Mouse (Mus musculus): ENCODE data around the gene Ccer2. TPM values are rescaled to one million over a fixed set of nuclear protein-coding genes. Genes with fewer than 3 reads are reported as not detected.
A peak's percentile ranks its signal among the peaks of the same experiment; 100 is the strongest.

The Ccer2 gene
- polyA plus RNA-seq, 1 experiment = not detected

DNA sequence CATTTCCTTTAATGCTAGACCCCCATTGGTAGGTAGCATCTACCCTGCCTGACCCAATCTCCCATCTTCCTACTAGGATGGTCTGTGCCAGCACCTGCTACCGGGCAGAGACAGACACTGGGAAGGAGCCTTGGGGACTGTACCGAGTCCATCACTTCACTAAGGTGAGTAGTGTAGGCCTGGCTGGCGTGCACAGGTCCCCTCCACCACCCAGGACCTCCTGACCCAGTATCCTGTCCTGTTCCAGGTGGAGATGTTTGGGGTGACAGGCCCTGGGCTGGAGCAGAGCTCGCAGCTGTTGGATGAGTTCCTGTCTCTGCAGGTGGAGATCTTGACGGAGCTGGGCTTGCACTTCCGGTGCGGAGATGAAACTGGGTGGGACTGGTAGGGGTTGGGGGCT, 6.0 kb upstream of the Ccer2 start:
- no peak for DNase-seq (ENCODE audit: low read depth)

DNA sequence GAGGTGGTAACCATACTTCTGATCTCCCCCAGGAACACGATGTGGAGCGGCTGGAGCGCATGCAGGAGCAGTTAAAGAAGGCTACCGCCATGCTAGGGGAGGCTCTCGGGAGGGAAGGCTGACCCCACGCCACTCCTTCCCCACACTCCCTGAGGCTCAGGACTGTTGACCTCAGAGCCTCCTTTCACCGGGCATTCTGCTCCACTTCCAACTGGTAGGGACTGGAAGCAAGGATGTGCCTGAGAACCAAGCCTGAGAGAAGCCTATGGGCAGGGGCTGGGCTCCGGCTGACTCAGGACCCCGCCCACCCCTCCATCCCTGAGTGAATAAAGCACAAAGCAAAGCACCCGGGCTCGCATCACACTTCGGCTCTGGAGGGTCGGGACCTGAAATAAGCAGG, 2.6 kb downstream of the Ccer2 start:
- DNase-seq (ENCODE audit: low read depth) = no peak

GRCm38 (mm10) chr7:28761907-28762306, 5.9 kb downstream of the Ccer2 start:
- DNase-seq (ENCODE audit: low read depth) = no peak

DNA sequence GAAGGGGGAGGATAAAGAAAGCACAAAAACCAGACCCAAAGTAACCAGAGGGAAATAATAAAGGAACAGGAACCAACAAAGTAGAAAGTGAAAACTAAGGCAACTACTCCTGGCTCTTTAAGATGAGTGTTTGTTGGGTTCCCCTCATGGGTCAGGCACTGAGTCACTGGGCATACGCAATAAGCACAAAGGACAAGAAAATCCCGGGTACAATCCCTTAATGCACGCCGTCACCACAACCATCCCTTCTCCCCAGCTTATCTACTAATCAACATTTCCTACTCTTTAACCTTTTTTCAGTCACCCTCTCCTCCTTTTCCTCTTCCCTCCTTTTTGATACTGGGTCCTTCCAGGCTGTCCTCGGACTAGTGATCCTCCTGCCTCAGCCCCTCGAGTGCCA, 9.2 kb downstream of the Ccer2 start:
- no peak for DNase-seq (ENCODE audit: low read depth)

DNA sequence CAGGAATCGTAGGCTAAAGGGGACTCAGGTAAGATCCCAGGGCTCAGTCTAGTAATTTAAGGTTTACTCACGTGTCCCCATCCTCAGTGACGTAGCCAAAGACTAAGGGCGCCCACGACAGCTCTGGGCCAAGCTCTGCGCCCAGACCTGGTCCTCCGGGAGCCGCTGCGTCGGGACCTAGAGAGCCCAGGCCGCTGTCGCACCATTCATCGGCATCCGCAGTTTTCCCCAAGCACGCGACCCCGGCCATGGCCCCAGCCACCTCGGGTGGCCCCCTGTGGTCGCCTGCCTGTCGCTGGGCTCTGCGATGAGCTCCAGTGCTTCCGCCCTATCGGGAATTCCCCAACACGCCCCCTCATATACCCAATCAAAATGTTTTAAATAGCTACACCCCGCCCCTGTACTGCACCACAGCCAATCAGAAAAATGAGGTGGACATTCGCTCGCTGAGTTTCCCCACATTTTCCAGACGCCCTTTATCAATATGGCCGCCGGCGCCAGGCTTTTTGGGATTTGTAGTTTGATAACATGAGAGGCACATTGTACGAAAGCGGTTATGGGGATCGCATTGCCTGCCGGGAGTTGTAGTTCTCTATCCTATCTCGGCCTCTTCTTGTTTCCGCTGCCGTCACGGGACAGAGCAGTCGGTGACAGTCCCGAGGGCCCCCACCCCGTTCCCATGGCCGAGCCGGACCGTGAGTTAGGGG, 10.4 kb downstream of the Ccer2 start, which contains the start of gene Sirt2:
TSS of gene Sirt2 (plus strand) at position 563 of the 707 bp plus-strand sequence.
- DNase-seq (ENCODE audit: low read depth) = peak; percentile 98

GRCm38 (mm10) chr7:28766910-28767309, 10.9 kb downstream of the Ccer2 start:
- DNase-seq (ENCODE audit: low read depth) = no peak

- no peak for DNase-seq (ENCODE audit: low read depth)
Measured at GRCm38 (mm10) chr7:28767462-28767965, 11.5 kb downstream of the Ccer2 start, which contains the start of gene Nfkbib. TSS of gene Nfkbib (minus strand) at chr7:28767512.

DNA sequence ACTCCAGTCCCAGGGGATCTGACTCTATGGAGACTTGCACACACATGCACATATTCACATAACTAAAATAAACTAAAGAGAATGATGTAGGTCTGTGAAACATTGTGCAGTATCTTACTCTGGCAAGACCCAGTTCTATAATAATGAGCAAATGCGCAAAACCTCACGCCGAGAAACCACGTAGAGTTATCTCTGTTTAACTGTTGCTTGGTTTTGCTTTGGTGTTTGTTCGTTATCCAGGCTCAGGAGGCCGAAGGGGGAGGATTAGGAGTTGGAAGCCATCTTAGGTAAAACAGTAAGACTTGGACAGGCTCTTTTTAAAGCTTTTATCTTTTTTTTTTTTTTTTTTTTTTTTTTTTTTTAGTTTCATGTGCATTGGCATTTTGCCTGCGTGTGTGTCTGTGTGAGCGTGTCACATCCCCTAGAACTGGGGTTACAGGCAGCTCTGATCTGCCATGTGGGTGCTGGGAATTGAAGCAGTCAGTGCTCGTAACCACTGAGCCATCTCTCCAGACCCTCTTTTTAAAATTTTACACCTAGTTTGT, 13.5 kb downstream of the Ccer2 start:
- no peak for DNase-seq (ENCODE audit: low read depth)

GRCm38 (mm10) chr7:28770309-28770708, 14.3 kb downstream of the Ccer2 start:
- no peak for DNase-seq (ENCODE audit: low read depth)

DNA sequence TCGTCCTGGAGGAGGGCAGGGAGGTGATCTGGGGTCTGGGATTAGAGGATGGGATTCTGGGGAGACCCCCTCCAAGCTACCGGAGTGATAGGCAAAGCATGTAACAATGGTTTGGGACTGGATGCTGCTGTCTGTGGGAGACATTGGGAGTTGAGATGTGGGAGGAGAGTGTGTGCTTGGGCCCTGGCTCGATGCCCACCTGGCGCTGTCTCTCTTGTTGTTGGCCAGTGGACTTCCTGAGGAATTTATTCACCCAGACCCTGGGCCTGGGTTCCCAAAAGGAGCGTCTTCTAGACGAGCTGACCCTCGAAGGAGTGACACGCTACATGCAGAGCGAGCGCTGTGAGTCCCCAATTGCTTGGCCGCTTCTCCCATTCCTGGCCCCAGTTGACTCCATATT, 15.9 kb downstream of the Ccer2 start:
- no peak for DNase-seq (ENCODE audit: low read depth)

- no peak for DNase-seq (ENCODE audit: low read depth)
Measured at GRCm38 (mm10) chr7:28773163-28773562, 17.2 kb downstream of the Ccer2 start.

GRCm38 (mm10) chr7:28774164-28774563, 18.2 kb downstream of the Ccer2 start:
- DNase-seq (ENCODE audit: low read depth) = no peak

GRCm38 (mm10) chr7:28775129-28775528, 19.2 kb downstream of the Ccer2 start:
- DNase-seq (ENCODE audit: low read depth) = no peak

DNA sequence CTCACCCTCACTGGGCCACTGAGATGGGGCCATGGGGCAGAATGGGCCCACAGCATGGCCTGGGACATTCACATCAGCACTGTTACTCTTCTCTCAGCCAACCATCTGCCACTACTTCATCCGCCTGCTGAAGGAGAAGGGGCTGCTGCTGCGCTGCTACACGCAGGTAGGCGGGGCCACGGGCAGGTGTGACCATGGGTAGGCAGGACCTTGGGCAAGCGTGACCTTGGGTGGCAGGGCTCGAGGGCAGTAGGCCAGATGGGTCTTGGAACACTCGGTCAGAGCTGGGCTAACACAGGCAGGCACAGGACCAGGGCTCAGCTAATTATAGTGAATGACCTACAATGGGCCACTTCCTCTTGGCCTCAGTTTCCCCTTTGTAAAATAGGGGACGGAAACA, 22.9 kb downstream of the Ccer2 start:
- no peak for DNase-seq (ENCODE audit: low read depth)

DNA sequence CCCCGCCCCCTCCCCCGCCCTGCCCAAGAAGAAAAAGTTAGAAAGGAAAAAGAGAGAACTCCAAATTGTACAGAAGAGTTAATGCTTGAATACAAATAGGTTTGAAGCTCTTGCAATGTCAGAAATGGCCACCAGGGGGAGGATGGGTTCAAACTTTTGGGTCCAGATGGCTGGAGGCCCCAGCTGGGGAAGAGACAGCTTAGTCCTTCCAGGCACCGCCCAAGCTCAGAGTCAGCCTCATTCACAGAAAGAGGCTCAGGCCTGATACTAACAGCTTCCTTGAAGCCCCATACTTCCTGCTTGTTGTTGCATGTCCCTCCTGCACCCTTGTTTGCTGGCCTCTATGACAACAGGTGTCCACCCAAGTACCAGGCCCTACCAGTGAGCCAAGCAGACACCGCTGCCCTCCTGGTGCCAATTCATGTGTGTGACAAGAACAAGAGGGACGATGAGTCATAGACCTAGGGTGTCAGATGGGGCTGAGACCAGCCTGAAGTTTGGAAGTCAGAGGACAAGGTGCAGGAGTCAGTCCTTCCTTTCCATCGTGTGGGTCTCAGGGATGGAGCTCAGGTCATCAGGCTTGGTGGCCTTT, 24.2 kb downstream of the Ccer2 start:
- DNase-seq (ENCODE audit: low read depth) = no peak

DNA sequence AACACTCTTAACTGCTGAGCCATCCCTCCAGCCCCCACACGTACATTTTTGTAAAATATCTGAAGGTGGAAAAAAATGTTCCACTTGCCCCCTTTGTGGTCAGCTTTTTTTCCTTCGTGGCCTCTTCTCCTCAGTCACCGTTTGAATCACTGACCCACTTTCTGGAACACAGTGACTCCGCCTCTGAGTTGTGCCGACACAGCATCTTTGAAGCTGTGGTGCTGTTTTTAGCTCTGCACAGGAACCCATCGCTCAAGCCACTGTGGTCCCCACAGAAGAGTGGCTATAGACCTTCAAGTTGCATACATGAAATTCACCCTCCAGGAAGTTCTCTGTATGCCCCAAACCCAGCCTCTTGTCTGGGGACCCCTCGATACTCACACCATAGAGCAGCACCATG, 24.9 kb downstream of the Ccer2 start:
- DNase-seq (ENCODE audit: low read depth) = no peak

- DNase-seq (ENCODE audit: low read depth) = no peak
Measured at GRCm38 (mm10) chr7:28781261-28781663, 25.3 kb downstream of the Ccer2 start.

DNA sequence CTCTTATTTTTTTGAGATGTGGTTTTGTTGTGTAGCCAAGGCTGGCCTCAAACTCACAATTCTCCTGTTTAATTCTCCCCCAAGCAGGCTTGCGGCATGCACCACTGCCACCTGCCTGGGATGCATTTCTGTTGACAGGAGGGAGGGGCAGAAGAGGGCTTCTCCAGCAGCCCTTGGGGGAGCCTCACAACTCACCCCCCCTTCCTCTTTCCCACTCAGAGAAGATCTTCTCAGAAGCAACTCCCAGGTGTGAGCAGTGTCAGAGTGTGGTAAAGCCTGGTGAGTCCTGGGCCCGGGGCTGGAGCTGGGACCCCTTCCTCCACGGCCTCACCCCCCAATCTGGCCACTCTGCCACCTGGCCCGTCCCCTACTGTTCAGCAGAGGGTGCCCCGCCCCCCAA, 29.2 kb downstream of the Ccer2 start:
- no peak for DNase-seq (ENCODE audit: low read depth)

DNA sequence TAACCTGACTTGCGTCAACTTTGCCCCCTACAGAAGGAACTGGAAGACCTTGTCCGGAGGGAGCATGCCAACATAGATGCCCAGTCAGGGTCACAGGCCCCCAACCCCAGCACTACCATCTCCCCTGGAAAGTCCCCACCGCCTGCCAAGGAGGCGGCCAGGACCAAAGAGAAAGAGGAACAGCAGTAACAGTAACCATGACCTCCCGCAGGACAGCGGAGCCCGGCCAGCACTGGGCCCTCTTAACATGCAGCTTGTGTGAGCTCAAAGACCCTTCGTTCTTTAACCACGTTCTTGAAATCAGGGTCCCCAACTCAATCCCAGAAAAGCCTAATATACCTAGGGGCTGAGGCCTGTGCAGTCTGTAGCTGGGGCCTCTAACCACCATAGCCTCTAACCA, 31.9 kb downstream of the Ccer2 start:
- DNase-seq (ENCODE audit: low read depth) = no peak

DNA sequence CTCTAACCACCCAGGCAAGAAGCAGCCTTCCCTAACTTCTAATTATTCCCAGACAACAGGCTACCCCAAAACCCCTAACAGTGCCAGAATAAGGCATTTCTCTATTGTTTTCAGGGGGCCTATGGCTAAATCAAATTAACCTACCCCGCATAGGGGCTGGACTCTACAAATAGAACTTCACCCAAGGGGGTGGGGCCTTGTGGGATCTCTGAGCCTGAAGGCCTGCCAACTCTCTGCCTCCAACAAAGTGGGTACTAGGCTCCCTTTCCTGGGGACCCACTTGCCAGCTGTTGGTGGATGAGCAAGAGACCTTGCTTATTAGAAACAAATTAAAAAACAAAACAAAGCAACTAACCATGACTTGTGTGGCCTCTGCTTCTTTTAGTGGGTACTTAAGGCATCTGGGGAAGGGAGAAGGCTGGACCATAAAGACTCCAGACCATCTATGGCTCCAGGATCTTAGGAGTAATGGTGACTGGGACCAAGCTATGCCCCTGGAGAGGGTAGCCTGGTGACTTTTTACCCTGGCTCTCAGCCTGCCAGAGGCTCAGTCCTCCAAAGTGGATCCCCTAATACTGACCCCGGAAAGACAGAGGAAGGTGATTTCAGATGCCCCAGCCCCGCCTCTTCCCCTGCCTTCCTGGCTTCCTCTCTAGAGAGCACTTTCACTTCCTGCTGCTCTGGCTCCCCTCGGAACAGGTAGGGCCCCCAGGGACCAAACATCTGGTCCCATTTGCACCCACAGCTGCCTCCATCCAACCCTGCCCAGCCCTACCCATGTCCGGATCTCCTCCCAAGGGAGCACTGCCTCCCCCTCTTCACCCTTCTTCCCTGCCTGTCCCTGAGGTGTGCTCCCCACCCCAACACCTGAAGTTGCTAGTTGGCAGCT, 32.6 kb downstream of the Ccer2 start, which contains the start of gene Rinl:
TSS of gene Rinl (plus strand) at position 663 of the 889 bp plus-strand sequence.
- no peak for DNase-seq (ENCODE audit: low read depth)

DNA sequence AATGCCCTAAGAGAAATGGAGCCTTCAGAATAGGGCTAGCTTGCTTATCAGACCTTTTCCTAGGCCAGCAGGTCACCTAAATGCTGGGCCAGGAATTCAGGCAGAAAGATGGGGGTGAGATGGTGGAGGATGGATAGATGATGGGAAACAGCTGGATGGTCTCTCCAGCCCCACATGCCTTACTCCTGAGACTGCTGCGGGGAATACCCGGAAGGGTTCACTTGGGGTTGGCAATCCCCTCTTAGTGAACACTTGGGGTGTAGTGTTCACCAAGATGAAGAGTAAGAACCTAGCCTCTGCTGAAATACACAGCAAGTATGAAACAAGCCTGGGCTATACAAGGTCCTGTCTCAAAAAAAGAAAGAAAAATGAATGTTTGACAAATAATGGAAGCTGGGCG, 33.3 kb downstream of the Ccer2 start:
- no peak for DNase-seq (ENCODE audit: low read depth)
